Mouse (Mus musculus): ENCODE measurements around the gene Ndufb6.

DNA sequence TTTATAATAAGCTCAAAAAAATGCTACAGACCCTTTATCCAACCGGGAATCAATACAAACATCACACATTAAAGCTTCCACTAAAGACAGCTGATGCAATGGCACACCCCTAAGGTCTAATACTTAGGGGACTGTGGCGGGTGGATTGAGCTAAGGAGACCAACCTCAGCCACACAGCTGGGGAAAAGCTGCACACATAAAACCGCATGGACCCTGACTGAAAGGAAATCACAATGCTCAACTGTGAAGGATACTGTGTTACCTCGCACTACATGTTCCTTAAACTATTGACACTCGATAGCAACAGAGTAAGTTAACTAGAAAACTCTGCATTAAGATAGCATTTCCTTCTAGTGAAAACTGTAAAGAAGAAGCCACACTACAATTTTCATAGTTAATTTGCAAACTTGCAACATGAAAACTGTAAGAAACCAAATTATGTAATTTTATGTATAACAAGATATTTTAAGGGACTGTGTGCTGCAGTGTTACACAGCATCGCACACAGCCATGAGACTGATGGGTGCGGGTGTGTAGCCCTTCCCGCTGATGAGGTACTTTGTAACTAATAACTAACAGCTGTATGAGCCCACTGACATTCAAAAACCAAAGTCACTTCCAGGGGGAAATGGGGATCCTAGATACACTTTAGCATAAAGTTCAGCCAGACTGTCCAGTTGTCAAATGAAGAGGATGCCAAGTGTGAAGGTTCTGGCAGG is 24.7 kb downstream of the Ndufb6 start:
- TF ChIP-seq CTCF (IDR thresholded peaks at IDR 0.05; ENCODE audit: low read depth) (no peak), EP300 (IDR thresholded peaks at IDR 0.05; ENCODE audit: low read depth) (no peak)

All from liver, postnatal 0 days (tissue).